In the genomic region with DNA sequence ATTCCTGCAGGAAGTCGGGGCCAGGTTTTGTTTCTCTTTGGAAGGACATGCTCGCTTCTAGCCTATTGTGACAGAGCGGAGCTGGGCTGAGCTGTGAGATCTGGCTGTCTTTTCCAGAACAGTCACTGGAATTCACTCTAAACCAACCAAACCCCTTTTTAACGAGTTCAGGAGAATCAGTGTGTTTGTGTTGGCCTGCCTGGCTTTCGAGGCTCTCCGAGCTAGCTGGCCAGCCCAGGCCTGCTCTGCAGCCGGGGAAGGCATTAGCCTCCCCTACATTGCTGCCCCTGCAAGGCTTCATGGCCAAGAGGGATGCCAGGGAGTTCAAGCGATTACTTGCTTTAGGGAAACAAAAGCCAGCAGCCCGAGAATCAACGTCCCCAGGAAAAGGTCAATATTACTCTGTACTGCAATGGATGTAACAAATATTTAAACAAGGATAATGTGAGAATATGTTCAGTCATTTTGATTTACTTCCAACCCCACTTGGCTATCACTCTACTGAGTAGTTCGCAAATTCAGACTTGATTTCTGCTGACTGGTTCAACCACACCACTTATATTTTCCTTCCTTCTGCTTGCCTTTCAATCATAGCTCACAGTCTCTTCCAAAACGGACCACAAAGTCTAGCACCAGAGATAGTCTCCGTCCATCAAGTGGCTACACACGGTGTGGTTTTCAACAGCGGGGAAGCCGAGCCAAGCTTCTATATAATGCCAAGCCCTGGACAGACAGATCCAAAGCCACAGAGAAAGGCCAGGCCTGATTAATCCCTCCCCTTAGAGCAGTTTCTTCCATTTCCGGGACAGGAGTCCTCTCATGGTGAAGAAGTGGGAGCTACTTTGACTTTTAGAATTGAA, we compare ENCODE assay signal across 12 mouse cellular contexts.
A peak's percentile ranks its signal among the peaks of the same experiment; 100 is the strongest.
DNase-seq lines count a peak whose midpoint lies in the region; ATAC-seq and TF ChIP-seq lines count a peak whose summit lies in the region.
"Had no signal": no experiment of that assay in that cellular context is flagged by ENCODE, and none has a peak within 500 bp of the region (broad histone marks: within the 10 kb centered on the region; RNA-seq: fewer than 3 reads in every experiment).

No protein-coding gene starts in this region.

- H3K9me3 ChIP-seq in embryonic facial prominence, embryonic 15.5 days (replicated peaks) = no peaks in the 10 kb centered on the region
- no peaks in the 10 kb centered on the region for H3K9me3 ChIP-seq in lung, postnatal 0 days (ENCODE audit: low read length)

- H3K4me1 ChIP-seq in embryonic facial prominence, embryonic 15.5 days = peaks cover 25% of the 10 kb centered on the region
- peaks cover 9% of the 10 kb centered on the region; the same call in 1 of the 2 replicates for H3K4me1 ChIP-seq in lung, postnatal 0 days (ENCODE audit: insufficient read depth, low read depth, low read length)

- H3K9ac ChIP-seq in embryonic facial prominence, embryonic 15.5 days = no peak overlapping the region
- H3K9ac ChIP-seq in lung, postnatal 0 days (replicated peaks; ENCODE audit: low read depth) = no peak overlapping the region

- H3K27me3 ChIP-seq in embryonic facial prominence, embryonic 15.5 days = no peaks in the 10 kb centered on the region
- H3K27me3 ChIP-seq in lung, postnatal 0 days (replicated peaks; ENCODE audit: insufficient read depth, low read length) = no peaks in the 10 kb centered on the region
- H3K27me3 ChIP-seq: Patski had no signal

- peak overlapping the region; percentile 85 for H3K27ac ChIP-seq in embryonic facial prominence, embryonic 15.5 days (replicated peaks)
- peak overlapping the region; percentile 39 for H3K27ac ChIP-seq in lung, postnatal 0 days (ENCODE audit: low read length)
- H3K27ac ChIP-seq: gastrocnemius, adult 2 months had no signal

- TF ChIP-seq EP300 in lung, postnatal 0 days (IDR thresholded peaks at IDR 0.05) = no peak

- no peak overlapping the region for H3K4me2 ChIP-seq in embryonic facial prominence, embryonic 15.5 days (replicated peaks)
- no peak overlapping the region for H3K4me2 ChIP-seq in lung, postnatal 0 days (replicated peaks; ENCODE audit: low read depth, low read length)

- ATAC-seq in embryonic facial prominence, embryonic 15.5 days (ENCODE audit: insufficient number of reproducible peaks, low FRiP score, low TSS enrichment, low read depth) = peak; percentile 77
- peak; percentile 64 for ATAC-seq in lung, postnatal 0 days
- no peak for ATAC-seq in megakaryocyte-erythroid progenitor cell, adult 5-6 weeks (replicated peaks; ENCODE audit: low FRiP score, low TSS enrichment, poor library complexity, severe bottlenecking)
- ATAC-seq: Patski had no signal

- H3K36me3 ChIP-seq in embryonic facial prominence, embryonic 15.5 days = no peaks in the 10 kb centered on the region
- H3K36me3 ChIP-seq in lung, postnatal 0 days (ENCODE audit: insufficient read depth, low read length) = no peaks in the 10 kb centered on the region

- 50% methylated on average over 17 of the region's 17 CpGs for WGBS in embryonic facial prominence, embryonic 15.5 days
- WGBS in lung, postnatal 0 days = 34% methylated on average over 17 of the region's 17 CpGs

- intact Hi-C loops in heart, postnatal 14 days (cut with DNase I) = no loop called here

- peak; percentile 90 for DNase-seq in heart, adult 11 months
- DNase-seq in heart, adult 8-10 months (ENCODE audit: low spot score) = no peak
- peak; percentile 15 to 18 for DNase-seq in heart, postnatal 14 days
- peak; percentile 69 for DNase-seq in lung, postnatal 0 days (ENCODE audit: low spot score)
- DNase-seq in right cerebral cortex, postnatal 36 days (ENCODE audit: low spot score in 2 of 2) = no peak
- DNase-seq in layer of hippocampus, adult 18-20 months (ENCODE audit: low spot score in 2 of 2) = no peak
- DNase-seq: gastrocnemius, adult 2 months; kidney, adult 2 months; left cerebral cortex, postnatal 4 days had no signal

- TF ChIP-seq CTCF in lung, postnatal 0 days (IDR thresholded peaks at IDR 0.05) = no peak

- H3K4me3 ChIP-seq in embryonic facial prominence, embryonic 15.5 days (replicated peaks) = no peak overlapping the region
- no peak overlapping the region for H3K4me3 ChIP-seq in lung, postnatal 0 days (ENCODE audit: low read depth, low read length)
- H3K4me3 ChIP-seq: gastrocnemius, adult 2 months had no signal

Comparison
In these comparisons a context has a peak if more than half of its experiments do, and no peak if none do; other contexts are left out.
1. DNase-seq: peak in heart, adult 11 months (single experiment), heart, postnatal 14 days (2 of 2) and lung, postnatal 0 days (single experiment); none in heart, adult 8-10 months (single experiment), right cerebral cortex, postnatal 36 days (0 of 2) and layer of hippocampus, adult 18-20 months (0 of 2).